Mouse (Mus musculus): Measurements from ENCODE around the gene Rapgef4.

GRCm38 (mm10) chr2:72285888-72286661 lies 305.0 kb downstream of the Rapgef4 start:
- TF ChIP-seq CTCF (IDR thresholded peaks at IDR 0.05; ENCODE audit: borderline replicate concordance, insufficient read depth, low read depth, low read length) (no peak), POLR2A (IDR thresholded peaks at IDR 0.05; ENCODE audit: borderline replicate concordance, insufficient read depth, low read length) (no peak)
